In genomic region chr11:108330818-108331217, GRCm38 (mm10) we compare ENCODE assay signal across 18 mouse cellular contexts. TPM values are rescaled to one million over a fixed set of nuclear protein-coding genes. Genes with fewer than 3 reads are reported as not detected.
"Had no signal": no experiment of that assay in that cellular context is flagged by ENCODE, and none has a peak within 500 bp of the region (broad histone marks: within the 10 kb centered on the region; RNA-seq: fewer than 3 reads in every experiment).

No protein-coding gene starts in this region.

- H3K36me3 ChIP-seq: liver, embryonic 13.5 days; neural tube, embryonic 15.5 days had no signal

- H3K9ac ChIP-seq: limb, embryonic 15.5 days; liver, embryonic 13.5 days; lung, embryonic 14.5 days; midbrain, embryonic 13.5 days; neural tube, embryonic 15.5 days had no signal

- H3K4me3 ChIP-seq: limb, embryonic 15.5 days; liver, embryonic 13.5 days; midbrain, embryonic 13.5 days; neural tube, embryonic 15.5 days had no signal

- H3K27ac ChIP-seq: kidney, postnatal 0 days; limb, embryonic 15.5 days; liver, embryonic 13.5 days; midbrain, embryonic 13.5 days; neural tube, embryonic 15.5 days had no signal

- H3K4me2 ChIP-seq: limb, embryonic 15.5 days; liver, embryonic 13.5 days; lung, embryonic 14.5 days; midbrain, embryonic 13.5 days; neural tube, embryonic 15.5 days had no signal

- ATAC-seq: midbrain, embryonic 13.5 days had no signal

- DNase-seq: kidney, adult 11 months; kidney, adult 9 months; kidney, postnatal 36 days; layer of hippocampus, adult 9-11 months; layer of hippocampus, postnatal 36 days; liver, embryonic 13.5 days; lung, embryonic 14.5 days; right cerebral cortex, adult 18-20 months; right cerebral cortex, postnatal 25 days; spleen, adult 18-20 months; thymus, postnatal 4 days had no signal

- H3K27me3 ChIP-seq: limb, embryonic 15.5 days; liver, embryonic 13.5 days; midbrain, embryonic 13.5 days; neural tube, embryonic 15.5 days had no signal

- H3K9me3 ChIP-seq: limb, embryonic 15.5 days; liver, embryonic 13.5 days; midbrain, embryonic 13.5 days; neural tube, embryonic 15.5 days had no signal

RNA-seq across cellular contexts. Expression of gene Apoh, which starts 12.3 kb away (rescaled TPM):
- total RNA-seq: midbrain, postnatal 0 days had no signal
- polyA plus RNA-seq: limb, embryonic 11.5 days; neural tube, embryonic 11.5 days had no signal
